Mouse (Mus musculus) heart, postnatal 10 days (tissue): ENCODE measurements around the gene Ripor2. TPM values are rescaled to one million over a fixed set of nuclear protein-coding genes. Genes with fewer than 3 reads are reported as not detected.
A peak's percentile ranks its signal among the peaks of the same experiment; 100 is the strongest.

Experiments
- DNase-seq, 2 experiments: peaks; one replicate each; pipeline ENCODE4 v3.0.0; 2021
- intact Hi-C: fragments of 180-260 bp; cut with DNase I; formaldehyde crosslinking; loops from one replicate; pipeline ENCODE4 v1.15.1; 2025
- total RNA-seq, 2 experiments: library from RNA; stranded (reverse); gene quantifications; 2 replicates each; pipeline ENCODE4 v1.2.3; 2021

The Ripor2 gene
- total RNA-seq, 2 experiments from 2014 or later = 13.0 to 16.3 TPM

DNA sequence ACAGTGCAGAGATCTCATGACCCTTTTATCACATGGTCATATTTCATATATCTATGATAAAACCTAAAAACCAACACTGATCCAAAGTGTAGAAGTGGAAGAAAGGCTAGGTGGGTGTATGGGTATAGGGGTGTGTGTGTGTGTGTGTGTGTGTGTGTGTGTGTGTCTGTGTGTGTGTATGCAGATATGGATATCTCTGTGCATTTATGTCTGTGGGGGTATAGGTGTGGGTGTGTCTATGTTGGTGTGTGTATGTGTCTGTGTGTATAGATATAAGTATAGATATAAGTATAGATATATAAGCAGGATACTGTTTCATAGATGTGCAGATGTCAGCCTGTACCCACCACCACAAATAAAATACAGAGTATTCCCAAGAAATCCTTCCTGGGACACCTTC lies 3.7 kb upstream of the Ripor2 start:
- no peak for DNase-seq
- intact Hi-C loops = no loop called here

DNA sequence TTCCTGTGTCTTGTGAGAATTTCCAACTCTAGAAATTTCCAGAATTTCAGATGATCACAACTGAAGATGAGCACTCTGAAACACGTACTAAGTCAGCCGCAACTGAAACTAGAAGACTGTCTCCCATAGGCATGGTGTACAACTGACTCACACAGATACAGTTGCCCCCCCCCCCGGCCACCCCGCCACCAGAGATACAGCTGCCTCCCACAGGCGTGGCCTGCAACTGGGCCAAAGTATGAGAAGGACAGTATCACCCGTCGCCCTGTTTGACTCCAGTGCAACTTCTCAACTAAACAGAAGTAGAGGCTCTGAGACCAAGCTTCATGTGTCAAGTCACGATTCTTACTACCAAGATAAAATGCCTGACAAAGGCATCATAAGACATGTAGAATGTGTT lies 1.2 kb upstream of the Ripor2 start:
- intact Hi-C loops = no loop called here
- no peak for DNase-seq

DNA sequence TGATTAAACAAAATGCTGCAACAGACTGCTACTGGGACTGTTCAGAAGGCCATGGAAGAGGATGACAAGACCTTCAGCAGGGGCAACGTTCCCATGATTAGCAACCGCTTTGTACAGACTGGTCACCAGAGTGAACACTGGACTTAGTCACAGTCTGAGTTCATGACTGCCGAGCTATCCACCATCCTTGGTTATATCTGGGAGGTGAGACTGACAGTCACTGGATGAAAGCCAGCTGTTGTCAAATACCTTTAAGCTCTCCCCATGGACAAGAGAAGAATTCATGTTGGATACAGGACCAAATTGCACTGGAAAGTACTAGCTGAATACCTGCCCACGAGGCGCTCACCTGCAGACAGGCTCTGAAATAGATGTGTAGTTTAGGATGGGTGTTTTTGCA lies 2.4 kb downstream of the Ripor2 start:
- no peak for DNase-seq
- intact Hi-C loops = no loop called here

DNA sequence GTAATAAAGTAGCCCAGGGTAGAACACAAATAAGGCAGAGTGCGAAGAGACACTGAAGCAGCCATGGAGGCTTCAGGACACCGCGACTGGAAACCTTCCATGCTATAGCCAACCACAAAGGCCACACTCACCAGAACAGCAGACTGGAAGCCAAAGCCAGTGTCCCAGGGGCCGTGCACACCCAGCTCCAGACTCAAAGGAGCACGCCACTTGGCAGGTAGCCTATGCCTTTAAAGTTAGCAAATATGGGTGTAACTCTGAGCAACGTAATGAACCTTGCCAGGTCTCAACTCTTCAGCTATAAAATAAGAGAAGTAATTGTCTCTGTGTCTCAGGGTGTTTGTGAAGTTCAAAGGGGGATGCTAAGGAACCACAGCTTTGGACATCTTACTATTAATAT lies 2.9 kb downstream of the Ripor2 start:
- intact Hi-C loops = no loop called here

DNA sequence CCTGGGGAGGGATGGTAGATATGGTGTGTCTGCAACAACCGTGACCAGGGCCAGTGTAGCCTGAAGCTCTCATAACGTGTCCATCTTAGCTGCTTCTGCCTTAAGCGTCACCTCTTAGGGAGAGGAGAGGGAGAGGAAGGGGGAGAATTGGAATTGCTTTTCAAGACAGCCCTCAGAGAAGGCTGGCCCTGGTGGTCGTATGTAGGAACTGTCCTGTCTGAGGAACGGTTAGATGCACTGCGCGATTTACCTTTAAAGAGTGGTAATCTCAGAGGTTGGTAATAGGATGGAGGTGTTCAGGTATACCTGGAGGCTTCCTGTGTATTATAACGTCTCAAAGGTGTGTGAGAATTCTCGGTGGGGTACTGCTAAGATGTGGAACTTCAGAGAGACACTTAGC lies 3.4 kb downstream of the Ripor2 start:
- intact Hi-C loops = no loop called here
- DNase-seq = no peak

More for the DNA sequence above, 2.9 kb downstream of the Ripor2 start:
- no peak for DNase-seq

DNA sequence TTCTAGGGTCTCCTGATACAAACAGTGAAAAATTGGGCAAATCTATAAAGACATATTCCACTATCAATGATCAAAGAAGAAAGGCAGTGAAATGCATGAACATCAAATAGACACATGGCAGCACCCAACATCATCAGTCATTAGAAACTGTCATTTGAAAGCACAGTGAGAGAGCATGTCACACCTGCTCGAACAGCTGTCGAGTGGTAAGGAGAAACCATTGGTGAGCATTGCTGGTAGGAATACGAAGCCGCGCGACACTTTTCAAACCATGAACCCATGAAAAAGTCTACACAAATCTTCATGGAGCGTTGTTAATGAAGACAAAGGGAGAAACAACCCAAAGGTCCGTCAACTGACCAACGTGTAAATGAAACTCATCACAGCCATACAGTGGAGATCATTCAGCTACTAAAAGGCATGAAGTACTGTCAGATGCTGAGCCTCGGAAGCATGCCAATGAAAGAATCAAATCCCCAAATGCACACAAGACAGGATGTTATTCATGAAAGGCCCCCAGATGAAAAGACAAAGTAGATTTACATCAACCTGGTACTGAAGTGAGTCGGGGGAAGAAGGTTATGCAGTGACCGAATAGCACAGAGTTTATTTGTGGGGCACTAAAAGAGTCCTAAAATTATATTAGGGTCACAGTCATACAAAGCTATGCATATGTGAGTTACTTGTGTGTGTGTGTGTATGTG lies 5.4 kb downstream of the Ripor2 start:
- intact Hi-C loops = no loop called here
- DNase-seq = no peak

DNA sequence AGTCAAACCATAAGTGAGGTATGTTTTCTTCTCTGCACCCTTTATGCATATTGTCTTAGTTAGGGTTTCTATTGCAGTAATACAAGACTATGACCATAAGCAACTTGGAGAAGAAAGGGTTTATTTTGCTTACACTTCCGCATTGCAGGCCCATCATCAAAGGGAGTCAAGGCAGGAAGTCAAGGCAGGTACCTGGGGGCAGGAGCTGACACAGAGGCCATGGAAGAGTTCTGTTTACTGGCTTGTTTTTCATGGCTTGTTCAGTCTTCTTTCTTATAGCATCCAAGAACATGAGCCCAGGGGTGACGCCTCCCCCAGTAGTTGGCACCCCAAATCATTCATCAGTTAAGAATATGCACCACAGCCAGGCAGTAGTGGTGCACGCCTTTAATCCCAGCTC lies 6.6 kb downstream of the Ripor2 start:
- DNase-seq = no peak
- intact Hi-C loops = no loop called here

DNA sequence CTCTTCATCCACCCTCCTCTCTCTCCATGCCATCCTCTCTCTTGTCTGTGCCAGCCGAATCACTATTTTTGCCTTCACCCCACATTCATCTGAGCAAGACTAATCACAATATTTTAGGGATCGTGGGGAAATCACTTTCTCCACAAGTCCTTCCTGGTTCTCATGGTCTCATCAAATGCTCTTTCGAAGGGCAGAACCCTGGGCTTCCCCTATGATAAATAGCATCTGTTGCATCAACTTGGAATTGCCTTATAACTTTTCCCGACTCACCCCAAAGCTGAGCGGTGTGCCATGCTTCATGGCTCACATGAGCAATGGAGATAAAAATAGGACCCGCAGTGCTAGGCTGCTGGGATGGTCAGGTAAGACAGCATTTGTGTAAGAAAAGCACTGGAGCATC lies 9.7 kb downstream of the Ripor2 start:
- no peak for DNase-seq
- intact Hi-C loops = no loop called here

DNA sequence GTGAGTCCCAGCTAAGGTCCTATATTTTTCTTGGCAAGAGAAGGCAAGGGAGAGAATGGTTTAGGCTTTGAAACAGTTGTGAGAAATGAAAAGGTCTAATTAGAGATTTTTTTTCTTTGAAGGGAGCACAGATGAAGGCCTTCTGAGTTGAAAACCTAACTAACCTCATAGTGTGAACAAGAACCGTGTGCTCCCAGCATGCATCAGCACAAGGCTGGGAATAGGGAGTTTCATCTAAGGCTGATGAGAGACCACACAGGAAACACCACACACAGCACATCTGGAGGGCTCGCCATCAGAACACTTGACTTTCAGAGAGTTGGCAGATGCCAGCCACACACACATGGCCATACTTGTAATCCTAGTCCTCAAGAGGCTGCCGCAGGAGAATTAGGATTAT lies 12.3 kb downstream of the Ripor2 start:
- intact Hi-C loops = no loop called here
- no peak for DNase-seq

DNA sequence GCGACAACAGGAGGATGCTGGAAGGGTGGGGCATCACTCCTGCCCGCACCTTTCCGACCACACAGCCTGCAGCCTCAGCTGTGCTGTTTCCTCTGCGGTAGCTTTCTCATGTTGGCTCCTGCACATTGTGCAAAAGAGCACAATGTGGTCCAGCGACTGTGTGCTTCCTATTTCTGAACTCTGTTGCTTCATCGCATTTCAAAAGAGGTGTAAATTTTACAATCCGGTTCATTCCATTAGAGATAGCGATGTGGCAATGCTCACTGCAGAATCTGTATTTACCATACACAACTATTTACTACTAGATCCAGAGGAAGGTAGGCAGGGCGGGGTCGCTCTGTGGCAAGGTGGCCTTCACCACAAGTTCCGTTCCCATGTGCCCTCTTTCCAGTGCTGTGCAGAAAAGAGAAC lies 17.6 kb downstream of the Ripor2 start:
- intact Hi-C loops = no loop called here
- DNase-seq = no peak

DNA sequence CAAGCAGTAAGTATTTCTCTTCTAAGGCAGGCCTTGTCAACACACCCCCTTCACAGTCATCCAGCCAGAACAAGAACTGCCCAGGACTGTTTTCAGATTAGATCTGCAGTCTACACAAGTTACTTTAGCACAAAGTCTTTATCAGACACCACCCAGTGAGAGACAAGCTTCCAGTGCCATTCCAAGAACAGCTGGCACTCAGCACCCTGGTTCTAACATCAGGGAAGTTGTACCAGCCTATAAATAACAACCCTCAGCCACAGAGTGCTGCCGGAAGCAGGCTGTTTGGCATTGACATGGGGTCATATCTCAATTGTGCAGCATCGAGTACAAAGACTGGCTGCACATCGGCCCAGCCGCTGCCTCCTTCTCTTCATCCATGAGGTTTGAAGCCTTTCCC lies 21.0 kb downstream of the Ripor2 start:
- intact Hi-C loops = no loop called here
- DNase-seq = peak; percentile 78 to 85

DNA sequence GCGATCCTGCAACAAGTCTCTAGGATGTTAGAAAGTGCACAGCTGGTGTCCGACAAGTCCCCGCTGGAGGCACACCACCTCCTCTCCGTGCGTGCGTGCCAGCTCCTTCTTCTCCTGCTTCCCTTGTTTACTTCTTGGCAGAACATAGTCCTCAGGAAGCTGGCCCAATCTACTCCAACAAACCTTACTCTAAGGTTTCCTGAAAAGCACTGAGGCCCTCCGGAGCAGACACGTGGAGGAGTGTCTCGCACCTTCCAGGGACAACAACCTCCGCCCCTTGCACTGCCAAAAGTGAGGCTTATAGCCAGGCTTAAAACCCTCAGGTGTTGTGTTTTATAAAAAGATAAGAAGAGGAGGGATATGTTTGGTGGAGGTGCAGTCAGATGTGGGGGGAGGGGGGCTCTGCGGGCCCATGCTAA lies 21.6 kb downstream of the Ripor2 start:
- peak in 1 of 2 experiments; percentile 50 for DNase-seq
- intact Hi-C loops = no loop called here

DNA sequence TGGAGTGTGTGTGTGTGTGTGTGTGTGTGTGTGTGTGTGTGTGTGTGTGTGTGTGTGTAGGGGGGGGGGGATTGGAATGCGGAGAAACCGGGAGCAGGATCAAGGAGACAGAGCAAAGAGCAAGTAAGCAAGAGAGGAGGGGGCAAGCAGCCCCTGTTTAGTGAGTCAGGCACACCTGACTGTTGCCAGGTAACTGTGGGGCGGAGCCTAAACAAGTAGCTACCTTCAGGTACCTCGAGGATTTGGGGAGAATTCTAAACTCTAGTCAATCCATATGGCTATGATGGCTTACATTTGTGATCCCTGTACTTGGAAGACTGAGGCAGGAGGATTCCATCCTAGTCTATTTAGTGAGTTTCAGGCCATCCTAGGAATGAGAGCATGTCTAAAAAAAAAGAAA lies 22.1 kb downstream of the Ripor2 start:
- intact Hi-C loops = no loop called here

DNA sequence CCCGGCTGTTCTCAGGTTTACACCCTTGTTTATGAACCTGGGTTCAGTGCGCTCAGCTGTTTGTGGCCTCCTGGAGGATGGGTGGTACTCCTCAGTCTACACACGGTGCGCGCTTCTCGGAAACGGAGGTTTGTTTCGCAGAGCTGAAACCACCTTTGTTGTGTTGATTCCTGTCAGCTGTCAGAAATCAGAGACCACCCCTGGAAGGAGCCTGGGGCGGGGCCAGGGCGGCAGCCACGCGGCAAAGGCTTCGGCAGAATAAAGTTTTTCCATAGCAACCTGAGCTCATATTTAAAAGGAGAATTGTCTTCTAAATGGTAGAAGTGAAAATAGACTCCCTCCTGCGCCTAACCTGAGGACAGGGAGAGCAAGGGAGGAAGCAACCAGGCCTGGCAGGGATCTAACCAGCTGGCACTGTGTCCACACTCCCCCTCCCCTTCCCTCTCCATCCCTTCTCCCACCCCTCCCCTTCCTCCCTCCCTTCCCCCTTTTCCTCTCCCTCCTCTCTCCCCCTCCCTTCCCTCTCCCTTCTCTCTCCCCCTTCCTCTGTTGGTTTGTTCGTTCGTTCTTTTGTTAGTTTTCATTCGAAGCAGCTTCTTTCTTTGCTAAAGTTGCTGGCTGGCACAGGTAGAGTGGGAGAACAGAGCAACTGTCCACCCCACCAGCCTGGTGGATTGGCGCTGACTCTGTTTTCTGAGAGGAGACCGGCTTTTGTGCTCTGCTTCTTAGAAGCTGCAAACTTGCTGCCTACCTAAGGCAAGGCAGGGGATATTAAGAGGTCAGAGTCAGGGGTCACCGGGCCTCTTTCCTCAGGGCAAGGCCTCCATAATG lies 23.0 kb downstream of the Ripor2 start:
- no peak for DNase-seq

More for the DNA sequence above, 22.1 kb downstream of the Ripor2 start:
- no peak for DNase-seq

DNA sequence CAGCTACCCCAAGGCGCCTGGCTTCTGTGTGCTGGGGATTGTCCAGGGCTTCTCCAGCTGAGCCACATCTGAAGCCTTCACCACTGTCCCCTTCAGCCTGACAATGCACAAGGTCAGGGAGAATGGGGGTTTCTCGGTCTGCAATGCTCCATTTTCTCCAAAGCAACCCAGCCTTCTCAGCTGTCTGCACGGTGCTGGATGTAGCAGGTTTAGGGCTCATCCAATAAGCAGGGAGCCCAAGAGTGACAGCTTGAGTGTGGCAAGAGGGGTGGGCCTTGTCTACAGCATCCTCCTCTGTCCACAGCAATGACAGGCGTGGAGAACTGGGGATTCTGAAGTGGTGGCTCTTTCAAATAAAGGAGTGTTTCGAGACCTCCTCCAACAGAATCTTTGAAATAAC lies 23.8 kb downstream of the Ripor2 start:
- no peak for DNase-seq
- intact Hi-C loops = no loop called here

More for the DNA sequence above, 23.0 kb downstream of the Ripor2 start:
- intact Hi-C loops = no loop called here

DNA sequence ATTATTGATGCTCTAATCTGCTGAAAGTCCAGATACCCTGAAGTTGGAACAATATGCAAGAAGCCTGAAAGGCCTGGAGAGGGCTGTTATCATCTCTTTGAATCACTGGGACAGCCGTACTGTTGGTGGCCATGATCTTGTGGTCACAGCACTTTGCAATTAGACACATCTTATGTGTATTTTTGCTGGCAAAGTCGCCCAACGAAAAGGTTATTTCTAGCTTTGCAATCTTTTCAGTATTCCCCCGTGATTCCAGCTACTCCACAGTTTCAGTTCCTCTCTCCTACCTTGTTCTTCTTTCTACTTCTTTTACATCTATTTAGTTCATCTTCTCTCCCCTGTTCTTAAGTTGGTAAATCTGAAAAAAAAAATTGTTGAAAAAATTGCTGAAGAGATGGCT lies 26.0 kb downstream of the Ripor2 start:
- intact Hi-C loops = no loop called here
- no peak for DNase-seq

DNA sequence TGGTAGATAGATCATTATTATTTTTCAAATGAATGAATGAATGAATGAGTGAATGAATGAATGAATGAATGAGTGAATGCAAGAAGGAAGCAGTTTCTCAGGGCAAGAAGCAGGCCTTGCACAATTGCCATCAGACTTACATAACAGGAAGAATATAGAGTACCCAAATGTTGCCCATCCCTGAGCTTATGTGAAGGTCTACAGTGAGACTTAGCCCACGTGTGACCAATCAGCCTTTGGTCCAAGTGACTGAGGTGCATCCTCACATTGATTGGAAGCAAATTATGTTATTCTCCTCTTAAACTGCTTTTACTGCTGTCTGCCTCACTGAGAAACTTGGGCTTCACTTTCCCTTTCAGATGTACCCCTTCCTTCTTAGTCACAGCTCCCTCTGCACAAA lies 26.7 kb downstream of the Ripor2 start:
- no peak for DNase-seq
- intact Hi-C loops = no loop called here

DNA sequence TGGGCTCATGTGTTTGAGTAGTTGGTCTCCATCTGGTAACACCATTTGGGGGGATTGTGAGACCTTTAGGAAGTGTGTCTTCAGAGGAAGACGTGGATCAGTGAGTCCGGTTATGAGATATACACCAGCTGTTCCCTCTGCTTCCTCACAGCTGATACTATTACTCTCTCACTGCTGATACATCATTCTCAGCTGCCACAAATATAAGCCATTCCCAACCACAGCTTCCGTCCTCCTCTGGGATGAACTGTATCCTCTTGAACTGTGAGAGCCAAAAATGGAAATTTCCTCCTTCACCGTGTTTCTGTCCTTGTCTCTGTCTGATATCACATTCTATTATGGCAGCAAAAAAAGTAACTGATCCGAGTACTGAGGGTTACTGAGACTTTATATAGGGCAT lies 28.9 kb downstream of the Ripor2 start:
- intact Hi-C loops = no loop called here
- DNase-seq = no peak

DNA sequence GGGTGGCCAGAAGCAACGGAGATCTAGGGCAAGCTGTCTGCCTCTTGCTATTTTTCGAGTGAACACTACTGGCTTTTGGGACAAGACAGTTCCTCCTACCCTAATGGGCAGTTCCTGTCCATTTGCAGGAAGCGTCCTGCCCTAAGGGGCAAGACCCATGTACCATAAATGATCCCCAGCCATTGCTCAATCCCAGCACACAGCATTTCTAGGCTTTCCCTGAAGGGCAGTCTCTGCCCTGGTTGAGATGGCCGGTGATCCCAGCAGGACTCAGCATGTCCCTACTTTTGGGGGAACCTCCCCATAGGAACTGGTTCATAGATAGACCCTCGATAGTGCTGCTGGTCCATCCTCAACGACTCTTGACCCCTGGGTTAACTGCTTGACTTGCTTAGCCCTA lies 31.0 kb downstream of the Ripor2 start:
- DNase-seq = no peak
- intact Hi-C loops = no loop called here

DNA sequence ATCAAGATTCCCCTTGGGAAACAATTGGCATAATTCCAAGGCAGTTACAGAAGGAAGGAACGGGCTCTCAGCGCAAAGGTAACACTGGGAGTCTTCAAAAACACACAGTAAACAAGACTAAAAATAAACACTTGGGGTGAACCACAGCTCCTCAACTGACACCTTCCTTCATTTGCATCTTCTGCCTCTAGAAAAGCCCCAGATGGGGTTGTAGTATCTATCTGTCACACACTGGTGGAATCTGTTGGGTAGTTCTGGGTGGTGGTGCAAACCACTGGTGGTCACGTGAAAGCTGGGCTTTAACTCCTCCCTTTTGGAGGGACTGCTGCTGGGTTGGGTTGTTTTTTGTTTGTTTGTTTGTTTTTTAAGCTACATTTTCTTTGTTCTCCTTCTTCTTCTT lies 31.4 kb downstream of the Ripor2 start:
- intact Hi-C loops = no loop called here
- no peak for DNase-seq

DNA sequence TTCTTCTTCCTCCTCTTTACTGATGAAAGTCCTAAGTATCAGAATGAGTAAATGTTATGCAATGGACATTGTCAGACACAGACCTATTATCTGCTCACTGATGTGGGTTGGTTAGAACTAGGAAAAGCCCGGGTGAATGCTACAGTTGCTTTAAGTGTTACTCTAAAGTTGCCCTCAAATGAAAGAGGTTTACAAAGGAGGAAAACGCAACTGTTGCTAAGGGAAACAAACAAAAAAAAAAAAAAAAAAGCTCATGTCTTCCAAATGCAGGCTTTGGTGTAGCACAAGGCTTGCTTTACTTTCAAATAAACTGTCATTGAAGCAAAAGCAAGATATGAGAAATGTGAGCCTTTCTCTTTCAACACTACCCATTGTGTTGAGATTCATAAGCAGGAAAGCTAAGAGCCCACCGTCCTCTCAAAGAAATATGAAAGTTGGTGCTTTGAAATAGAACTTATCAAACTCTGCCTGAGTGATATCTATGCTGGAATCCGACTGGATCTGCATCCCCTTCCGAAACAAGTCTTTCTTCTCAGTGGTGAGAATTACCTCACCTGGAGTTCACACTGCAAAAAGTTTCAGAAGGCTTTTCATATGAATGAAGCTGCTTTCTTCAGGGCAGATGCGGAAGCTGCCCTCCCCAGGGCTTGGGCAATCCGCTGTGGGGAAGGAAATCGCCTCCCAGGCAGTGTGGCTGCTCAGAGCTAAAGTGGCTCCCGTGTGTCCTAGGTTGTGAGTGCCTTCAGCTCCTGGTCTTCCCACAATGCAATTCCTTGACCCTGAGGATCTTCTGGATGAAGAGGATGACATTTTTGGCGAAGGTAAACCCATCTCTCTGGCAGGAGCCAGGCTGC lies 32.2 kb downstream of the Ripor2 start:
- intact Hi-C loops = no loop called here
- peak in 1 of 2 experiments; percentile 27 for DNase-seq
